ENCODE assay signal across 8 mouse cellular contexts in genomic region chr10:41302689-41303431, GRCm38 (mm10). TPM values are rescaled to one million over a fixed set of nuclear protein-coding genes. Genes with fewer than 3 reads are reported as not detected.
A peak's percentile ranks its signal among the peaks of the same experiment; 100 is the strongest.
DNase-seq lines count a peak whose midpoint lies in the region; ATAC-seq and TF ChIP-seq lines count a peak whose summit lies in the region.

Gene Fig4 (minus strand): TSS chr10:41303260.

- peaks cover 2% of the 10 kb centered on the region for H3K9me3 ChIP-seq in CH12.LX (replicated peaks; ENCODE audit: low read length)
- no peaks in the 10 kb centered on the region for H3K9me3 ChIP-seq in forebrain, embryonic 12.5 days
- no peaks in the 10 kb centered on the region for H3K9me3 ChIP-seq in heart, postnatal 0 days (replicated peaks; ENCODE audit: control insufficient read depth, low read length)
- H3K9me3 ChIP-seq in liver, postnatal 0 days (ENCODE audit: low read length), result no peaks in the 10 kb centered on the region
- H3K9me3 ChIP-seq in neural tube, embryonic 14.5 days (ENCODE audit: control insufficient read depth, low read length), result no peaks in the 10 kb centered on the region

- in situ Hi-C loops in CH12.LX (cut with MboI; ENCODE audit: low pct_ligation_motif_present, low pct_unique_long_range_greater_than_20kb, low sequenced_read_pairs), result no loop called here

- dilution Hi-C loops in CH12.LX (cut with MboI; ENCODE audit: extremely low pct_ligation_motif_present, extremely low pct_unique_long_range_greater_than_20kb, low sequenced_read_pairs), result no loop called here

- H3K4me3 ChIP-seq in CH12.LX (replicated peaks in 1 of 3; ENCODE audit: low read depth in 2 of 3, low read length in 2 of 3, poor library complexity in 1 of 3), result peak within 1 kb of the TSS; percentile 68 to 96 (median 95)
- H3K4me3 ChIP-seq in forebrain, embryonic 12.5 days (replicated peaks), result peak within 1 kb of the TSS; percentile 85
- peak within 1 kb of the TSS; percentile 95 for H3K4me3 ChIP-seq in heart, postnatal 0 days (ENCODE audit: low read depth, low read length)
- peak within 1 kb of the TSS; percentile 97 for H3K4me3 ChIP-seq in liver, postnatal 0 days (ENCODE audit: low read depth, low read length)
- peak within 1 kb of the TSS; percentile 95 for H3K4me3 ChIP-seq in neural tube, embryonic 14.5 days (ENCODE audit: low read depth, low read length)

- peak within 1 kb of the TSS; percentile 92 for H3K4me2 ChIP-seq in CH12.LX (ENCODE audit: insufficient read depth, low read depth, poor library complexity, severe bottlenecking)
- peak within 1 kb of the TSS; percentile 75 for H3K4me2 ChIP-seq in forebrain, embryonic 12.5 days
- peak within 1 kb of the TSS; percentile 96 for H3K4me2 ChIP-seq in heart, postnatal 0 days (ENCODE audit: low read depth, low read length)
- peak within 1 kb of the TSS; percentile 99 for H3K4me2 ChIP-seq in liver, postnatal 0 days (ENCODE audit: low read depth, low read length)
- peak within 1 kb of the TSS; percentile 88 for H3K4me2 ChIP-seq in neural tube, embryonic 14.5 days (ENCODE audit: low read depth, low read length)

- no peaks in the 10 kb centered on the region for H3K27me3 ChIP-seq in CH12.LX (replicated peaks)
- H3K27me3 ChIP-seq in forebrain, embryonic 12.5 days, result no peaks in the 10 kb centered on the region
- H3K27me3 ChIP-seq in heart, postnatal 0 days (ENCODE audit: control insufficient read depth, insufficient read depth, low read length), result no peaks in the 10 kb centered on the region
- no peaks in the 10 kb centered on the region for H3K27me3 ChIP-seq in liver, postnatal 0 days (ENCODE audit: insufficient read depth, low read length)
- H3K27me3 ChIP-seq in neural tube, embryonic 14.5 days (ENCODE audit: control insufficient read depth, insufficient read depth, low read length), result peaks cover 4% of the 10 kb centered on the region; the same call in 1 of the 2 replicates

- peak within 1 kb of the TSS; percentile 18; the same call in 1 of the 2 replicates for H3K27ac ChIP-seq in CH12.LX (ENCODE audit: insufficient read depth, low read depth)
- H3K27ac ChIP-seq in forebrain, embryonic 12.5 days, result peak within 1 kb of the TSS; percentile 67
- H3K27ac ChIP-seq in heart, postnatal 0 days (ENCODE audit: low read depth), result peak within 1 kb of the TSS; percentile 93
- peak within 1 kb of the TSS; percentile 90 for H3K27ac ChIP-seq in liver, postnatal 0 days (ENCODE audit: low read depth)
- H3K27ac ChIP-seq in neural tube, embryonic 14.5 days (ENCODE audit: low read depth, low read length), result peak within 1 kb of the TSS; percentile 78

- peak; percentile 94 for ATAC-seq in forebrain, embryonic 12.5 days (ENCODE audit: low FRiP score)
- peak; percentile 92 for ATAC-seq in heart, postnatal 0 days (ENCODE audit: insufficient read depth, low read depth)
- peak; percentile 94 for ATAC-seq in liver, postnatal 0 days
- ATAC-seq in neural tube, embryonic 14.5 days (ENCODE audit: low read depth), result peak; percentile 94

- no peak for TF ChIP-seq RAD21 in CH12.LX (IDR thresholded peaks at IDR 0.05; ENCODE audit: low read depth, low read length)

- H3K79me2 ChIP-seq in CH12.LX (replicated peaks; ENCODE audit: control insufficient read depth, extremely low read depth, insufficient read depth, poor library complexity, severe bottlenecking), result peaks cover 9% of the 10 kb centered on the region; the same call in 1 of the 2 replicates

- peaks cover 7 to 47% of the 10 kb centered on the region in 2 experiments for H3K4me1 ChIP-seq in CH12.LX (ENCODE audit: control insufficient read depth in 1 of 2, insufficient read depth in 2 of 2)
- H3K4me1 ChIP-seq in forebrain, embryonic 12.5 days, result peaks cover 10% of the 10 kb centered on the region
- H3K4me1 ChIP-seq in heart, postnatal 0 days (ENCODE audit: control insufficient read depth, insufficient read depth), result peaks cover 14% of the 10 kb centered on the region
- peaks cover 9% of the 10 kb centered on the region for H3K4me1 ChIP-seq in liver, postnatal 0 days (ENCODE audit: insufficient read depth)
- H3K4me1 ChIP-seq in neural tube, embryonic 14.5 days (ENCODE audit: control insufficient read depth, insufficient read depth, low read length), result peaks cover 8% of the 10 kb centered on the region; the same call in 1 of the 2 replicates

- TF ChIP-seq POLR2A in CH12.LX (IDR thresholded peaks at IDR 0.05; ENCODE audit: low read depth, low read length), result peak; percentile 69; the same call in 1 of the 2 replicates

- TF ChIP-seq CTCF in CH12.LX (conservative IDR thresholded peaks at IDR 0.05 in 1 of 2, IDR thresholded peaks at IDR 0.05 in 1 of 2; ENCODE audit: low read depth in 2 of 2, low read length in 2 of 2), result no peak
- TF ChIP-seq CTCF in heart, postnatal 0 days (IDR thresholded peaks at IDR 0.05; ENCODE audit: low read depth), result no peak
- peak; percentile 2; the same call in 1 of the 2 replicates for TF ChIP-seq CTCF in liver, postnatal 0 days (IDR thresholded peaks at IDR 0.05; ENCODE audit: low read depth)

- no peak for TF ChIP-seq EP300 in CH12.LX (IDR thresholded peaks at IDR 0.05; ENCODE audit: low read length)
- no peak for TF ChIP-seq EP300 in heart, postnatal 0 days (IDR thresholded peaks at IDR 0.05; ENCODE audit: low read depth)
- TF ChIP-seq EP300 in liver, postnatal 0 days (IDR thresholded peaks at IDR 0.05; ENCODE audit: low read depth), result no peak

- WGBS in forebrain, embryonic 12.5 days, result under 1% methylated on average over 38 of the region's 38 CpGs
- WGBS in heart, postnatal 0 days, result under 1% methylated on average over 38 of the region's 38 CpGs
- WGBS in liver, postnatal 0 days (ENCODE audit: insufficient replicate concordance), result under 1% methylated on average over 38 of the region's 38 CpGs
- 2% methylated on average over 38 of the region's 38 CpGs for WGBS in neural tube, embryonic 14.5 days

- H3K36me3 ChIP-seq in CH12.LX (replicated peaks in 1 of 2; ENCODE audit: control insufficient read depth in 1 of 2, insufficient read depth in 1 of 2, low read length in 1 of 2), result peaks cover 0 to 7% of the 10 kb centered on the region in 2 experiments
- H3K36me3 ChIP-seq in forebrain, embryonic 12.5 days (replicated peaks), result no peaks in the 10 kb centered on the region
- H3K36me3 ChIP-seq in heart, postnatal 0 days (replicated peaks; ENCODE audit: control insufficient read depth, insufficient read depth, low read length), result no peaks in the 10 kb centered on the region
- no peaks in the 10 kb centered on the region for H3K36me3 ChIP-seq in liver, postnatal 0 days (replicated peaks; ENCODE audit: insufficient read depth, low read length)
- H3K36me3 ChIP-seq in neural tube, embryonic 14.5 days (ENCODE audit: control insufficient read depth, insufficient read depth, low read length), result no peaks in the 10 kb centered on the region

- peak; percentile 91 for DNase-seq in CH12.LX (ENCODE audit: extremely low read depth)
- DNase-seq in c-Kit-positive CD71-positive TER-119-negative erythroid progenitor cells, embryonic 14.5 days (ENCODE audit: low read depth), result peak; percentile 86
- peak; percentile 92 for DNase-seq in heart, postnatal 0 days (ENCODE audit: low spot score)
- peak; percentile 90 to 94 for DNase-seq in kidney, postnatal 4 days
- DNase-seq in liver, postnatal 0 days, result peak; percentile 93
- DNase-seq in testis, postnatal 10 days (ENCODE audit: low spot score), result peak; percentile 96

- peak within 1 kb of the TSS; percentile 68 for H3K9ac ChIP-seq in CH12.LX (ENCODE audit: insufficient read depth, low read depth)
- H3K9ac ChIP-seq in forebrain, embryonic 12.5 days, result peak within 1 kb of the TSS; percentile 82
- peak within 1 kb of the TSS; percentile 87 for H3K9ac ChIP-seq in heart, postnatal 0 days (replicated peaks; ENCODE audit: low read depth, low read length)
- peak within 1 kb of the TSS; percentile 93 for H3K9ac ChIP-seq in liver, postnatal 0 days (replicated peaks)
- H3K9ac ChIP-seq in neural tube, embryonic 14.5 days (replicated peaks; ENCODE audit: low read depth, low read length), result peak within 1 kb of the TSS; percentile 86

TF ChIP-seq in CH12.LX, 34 proteins besides CTCF, POLR2A, EP300 and RAD21 (continues in another document):
- TF ChIP-seq CHD1 (IDR thresholded peaks at IDR 0.05; ENCODE audit: low read depth, low read length), result no peak
- TF ChIP-seq TCF12 (IDR thresholded peaks at IDR 0.05; ENCODE audit: low read depth, low read length), result peak; percentile 41
- peak; percentile 73 for TF ChIP-seq MAX (IDR thresholded peaks at IDR 0.05; ENCODE audit: low read length)
- no peak for TF ChIP-seq SMC3 (IDR thresholded peaks at IDR 0.05; ENCODE audit: low read depth, low read length)
- peak; percentile 93 for TF ChIP-seq HCFC1 (IDR thresholded peaks at IDR 0.05; ENCODE audit: low read depth, low read length)
- peak; percentile 97 for TF ChIP-seq SIN3A (IDR thresholded peaks at IDR 0.05; ENCODE audit: low read length)
- peak; percentile 93 for TF ChIP-seq USF1 (IDR thresholded peaks at IDR 0.05; ENCODE audit: low read depth, low read length)
- TF ChIP-seq TBP (conservative IDR thresholded peaks at IDR 0.05; ENCODE audit: low read depth, low read length), result no peak
- no peak for TF ChIP-seq JUND (conservative IDR thresholded peaks at IDR 0.05; ENCODE audit: low read depth, low read length)
- no peak for TF ChIP-seq ZMIZ1 (IDR thresholded peaks at IDR 0.05; ENCODE audit: low read depth, low read length)
- peak; percentile 75; the same call in 1 of the 2 replicates for TF ChIP-seq MYC (IDR thresholded peaks at IDR 0.05; ENCODE audit: low read depth, low read length)
- no peak for TF ChIP-seq POLR2AphosphoS2 (IDR thresholded peaks at IDR 0.05; ENCODE audit: low read depth, low read length)
- TF ChIP-seq CHD2 (IDR thresholded peaks at IDR 0.05; ENCODE audit: low read length), result peak; percentile 18; the same call in 1 of the 2 replicates
- peak; percentile 99 for TF ChIP-seq ZNF384 (IDR thresholded peaks at IDR 0.05; ENCODE audit: low read depth, low read length)
- TF ChIP-seq PAX5 (IDR thresholded peaks at IDR 0.05; ENCODE audit: low read length), result no peak
- no peak for TF ChIP-seq ZKSCAN1 (IDR thresholded peaks at IDR 0.05; ENCODE audit: borderline replicate concordance, low read depth, low read length)
- peak; percentile 96 for TF ChIP-seq ELF1 (IDR thresholded peaks at IDR 0.05; ENCODE audit: low read depth, low read length)
- TF ChIP-seq NELFE (IDR thresholded peaks at IDR 0.05; ENCODE audit: low read depth, low read length), result peak; percentile 64

RNA-seq across cellular contexts. Expression of gene Fig4, which starts in this region (rescaled TPM):
- total RNA-seq in CH12.LX (2012; rRNA removed) (22.6 and 24.4 TPM in 2 replicates), CH12.LX (2014; rRNA removed) (35.4 and 38.4 TPM in 2 replicates)
- 39.2 and 39.6 TPM in 2 replicates for polyA plus RNA-seq in CH12.LX (2012; ENCODE audit: insufficient read length, low read depth)
- polyA plus RNA-seq in forebrain, embryonic 12.5 days (2016; fragmentation: Nextera tagmentation; extraction: Ambion mirVana), result 20.9 and 21.2 TPM in 2 replicates
- 78.9 and 86.9 TPM in 2 replicates for total RNA-seq in heart, postnatal 0 days (2014; rRNA removed; ENCODE audit: low replicate concordance)
- 47.3 and 55.5 TPM in 2 replicates for polyA plus RNA-seq in heart, postnatal 0 days (2015; fragmentation: Nextera tagmentation; extraction: Ambion mirVana)
- polyA plus RNA-seq in liver, postnatal 0 days (2015; fragmentation: Nextera tagmentation; extraction: Ambion mirVana), result 5.8 and 6.0 TPM in 2 replicates
- polyA plus RNA-seq in neural tube, embryonic 14.5 days (2014; fragmentation: Nextera tagmentation; extraction: Ambion mirVana), result 36.4 and 36.6 TPM in 2 replicates

Comparison
In these comparisons a context has a peak if more than half of its experiments do, and no peak if none do; other contexts are left out.
1. Peak in every context shown above with its lines: DNase-seq, ATAC-seq, H3K4me3 ChIP-seq and H3K27ac ChIP-seq.
2. H3K27ac ChIP-seq: peak in every context shown above with its lines; median percentile 93 in heart, postnatal 0 days; 90 in liver, postnatal 0 days; 78 in neural tube, embryonic 14.5 days; 67 in forebrain, embryonic 12.5 days; 18 in CH12.LX.